Mouse (Mus musculus) kidney, embryonic 14.5 days (tissue): ENCODE data around the gene Gm10190. TPM values are rescaled to one million over a fixed set of nuclear protein-coding genes. Genes with fewer than 3 reads are reported as not detected.

Source experiments
- ATAC-seq: fragments of 200-750 bp; cut with Nextera tagmentation; 2 replicates; pipeline ENCODE4 v1.8.0; 2017; ENCODE audit warnings: moderate number of reproducible peaks, mild to moderate bottlenecking, moderate TSS enrichment, moderate library complexity; ENCODE audit not compliant: low FRiP score, low TSS enrichment
- H3K27ac ChIP-seq: fragments of 300-500 bp; sonication (generic); 2 replicates; pipeline ENCODE4 v1.5.1; 2014; ENCODE audit warnings: low read depth, mild to moderate bottlenecking, low read length, moderate library complexity, mixed read lengths
- H3K27me3 ChIP-seq: fragments of 300-500 bp; sonication (generic); 2 replicates; pipeline ENCODE4 v1.6.1; 2014; ENCODE audit warnings: mild to moderate bottlenecking, low read length; ENCODE audit not compliant: control insufficient read depth, insufficient read depth
- H3K36me3 ChIP-seq: fragments of 300-500 bp; sonication (generic); 2 replicates; pipeline ENCODE4 v1.6.1; 2014; ENCODE audit warnings: low read length, mixed read lengths; ENCODE audit not compliant: control insufficient read depth, insufficient read depth
- H3K4me1 ChIP-seq: fragments of 300-500 bp; sonication (generic); 2 replicates; pipeline ENCODE4 v1.6.1; 2014; ENCODE audit warnings: low read length, mixed read lengths; ENCODE audit not compliant: control insufficient read depth, insufficient read depth
- H3K4me2 ChIP-seq: fragments of 300-500 bp; sonication (generic); replicated peaks from 2 replicates; pipeline ENCODE4 v1.6.1; 2014; ENCODE audit warnings: low read depth, mild to moderate bottlenecking, low read length
- H3K4me3 ChIP-seq: fragments of 300-500 bp; sonication (generic); 2 replicates; pipeline ENCODE4 v1.5.1; 2014; ENCODE audit warnings: mild to moderate bottlenecking, low read length
- H3K9ac ChIP-seq: fragments of 300-500 bp; sonication (generic); 2 replicates; pipeline ENCODE4 v1.6.1; 2014; ENCODE audit warnings: low read depth, mild to moderate bottlenecking, low read length, moderate library complexity
- H3K9me3 ChIP-seq: fragments of 300-500 bp; sonication (generic); 2 replicates; pipeline ENCODE4 v1.6.1; 2016; ENCODE audit warnings: low read length; ENCODE audit not compliant: control insufficient read depth
- WGBS: fragments of 180-500 bp; shearing (Covaris S2); extraction: QIAGEN DNeasy Blood & Tissue Kit; methylation state at CpG from one replicate; pipeline ENCODE4 v1.1.7; 2014; 5-methylcytosine and 5-hydroxymethylcytosine counted together
- polyA plus RNA-seq: library from polyadenylated mRNA; unstranded; fragments of >200 nt; fragmentation: Nextera tagmentation; extraction: Ambion mirVana; gene quantifications from 2 replicates; pipeline ENCODE4 v1.2.1, GENCODE M21; 2014

The Gm10190 gene
- 1.1 and 2.1 TPM in 2 replicates for polyA plus RNA-seq

GRCm38 (mm10) chr17:80372989-80373725 lies at the start of gene Gm10190:
TSS of gene Gm10190 (minus strand) at chr17:80373541.
- Histone ChIP-seq H3K4me3 (peak within 1 kb of the TSS; percentile 35), H3K36me3 (no peaks in the 10 kb centered on the region), H3K4me1 (no peaks in the 10 kb centered on the region), H3K27me3 (no peaks in the 10 kb centered on the region), H3K4me2 (peak within 1 kb of the TSS; percentile 76), H3K27ac (peak within 1 kb of the TSS; percentile 14; the same call in 1 of the 2 replicates), H3K9me3 (no peaks in the 10 kb centered on the region), H3K9ac (peak within 1 kb of the TSS; percentile 75)
- 3% methylated on average over 95 of the region's 102 CpGs for WGBS
- peak; percentile 99 for ATAC-seq

DNA sequence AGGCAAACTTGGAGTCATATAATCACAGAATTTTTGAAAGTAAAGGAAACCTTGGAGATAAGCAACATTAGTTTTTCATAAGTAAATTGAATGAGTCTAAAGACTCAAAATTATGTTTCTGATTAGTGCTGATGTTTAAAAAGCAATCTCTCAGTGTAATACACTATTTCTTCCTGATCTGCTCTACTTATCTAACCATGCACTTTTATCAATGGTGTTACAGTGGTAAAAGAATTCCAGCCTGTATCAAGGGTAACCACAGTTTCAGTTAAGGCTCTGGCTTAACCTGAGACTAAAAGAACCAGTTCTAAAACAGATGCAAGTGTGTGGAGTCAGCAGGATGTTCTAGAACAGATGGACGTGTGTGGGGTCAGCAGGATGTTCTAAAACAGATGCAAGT lies 47.7 kb upstream of the Gm10190 start:
- H3K4me1 ChIP-seq: no peaks in the 10 kb centered on the region
- H3K4me3 ChIP-seq: no peak overlapping the region
- no peak overlapping the region for H3K4me2 ChIP-seq
- WGBS: 95% methylated on average over 1 of the region's 1 CpGs
- H3K9me3 ChIP-seq: no peaks in the 10 kb centered on the region
- H3K27ac ChIP-seq: no peak overlapping the region
- ATAC-seq: no peak
- no peak overlapping the region for H3K9ac ChIP-seq
- H3K36me3 ChIP-seq: peaks cover 54% of the 10 kb centered on the region
- no peaks in the 10 kb centered on the region for H3K27me3 ChIP-seq

DNA sequence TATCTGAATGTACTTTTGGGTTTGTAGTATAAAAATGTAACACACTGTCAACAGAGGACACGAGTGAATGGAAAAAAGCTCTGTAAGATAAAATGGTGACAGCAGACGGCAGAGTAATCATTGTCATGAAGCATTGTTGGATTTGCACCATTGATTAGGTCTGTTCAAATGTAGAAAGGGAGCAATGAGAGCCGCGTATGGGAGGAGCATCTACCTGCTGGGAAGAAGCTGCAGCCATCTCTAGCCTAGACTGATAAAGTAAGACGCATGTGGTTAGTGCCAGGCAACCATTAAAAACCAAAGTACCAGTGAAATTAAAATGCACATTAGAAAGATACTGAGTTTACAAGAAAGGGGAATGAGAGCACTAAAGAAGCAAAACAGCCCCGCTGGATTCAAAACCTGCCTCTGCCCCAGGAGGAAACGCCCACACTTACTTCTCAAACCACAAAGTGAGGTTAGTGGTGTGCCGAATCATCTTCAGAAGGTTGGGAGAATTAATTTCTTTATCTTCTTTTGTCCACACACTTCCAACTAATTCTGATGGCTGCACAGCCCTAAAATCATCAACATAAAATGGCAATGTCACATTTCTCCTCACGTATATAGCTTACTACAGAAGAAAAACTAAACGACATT lies 45.4 kb upstream of the Gm10190 start:
- Histone ChIP-seq H3K36me3 (peaks cover 68% of the 10 kb centered on the region), H3K27ac (no peak overlapping the region), H3K4me2 (no peak overlapping the region), H3K4me1 (no peaks in the 10 kb centered on the region), H3K27me3 (no peaks in the 10 kb centered on the region), H3K4me3 (no peak overlapping the region), H3K9ac (no peak overlapping the region), H3K9me3 (no peaks in the 10 kb centered on the region)
- no peak for ATAC-seq
- 89% methylated on average over 10 of the region's 10 CpGs for WGBS

DNA sequence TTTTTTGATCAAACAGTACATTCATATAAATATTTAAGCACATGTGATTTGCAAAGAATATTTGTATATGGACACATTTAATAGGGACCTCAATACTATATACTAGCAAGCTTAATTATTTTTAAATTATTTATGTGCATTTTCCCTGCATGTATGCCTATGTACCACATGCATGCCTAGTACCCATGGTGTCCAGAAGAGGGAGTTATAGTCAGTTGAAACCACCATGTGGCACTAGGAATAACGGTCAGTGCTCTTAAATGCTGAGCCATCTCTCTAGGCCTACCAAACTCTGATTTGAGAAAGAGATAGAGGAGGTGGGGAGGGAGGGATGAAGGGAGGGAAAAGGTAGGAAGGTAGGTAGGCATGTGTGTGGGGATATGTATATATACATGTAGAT lies 37.8 kb upstream of the Gm10190 start:
- H3K4me3 ChIP-seq: no peak overlapping the region
- H3K4me1 ChIP-seq: no peaks in the 10 kb centered on the region
- H3K36me3 ChIP-seq: peaks cover 76% of the 10 kb centered on the region
- no peak for ATAC-seq
- no peak overlapping the region for H3K4me2 ChIP-seq
- H3K9ac ChIP-seq: no peak overlapping the region
- H3K9me3 ChIP-seq: no peaks in the 10 kb centered on the region
- 73% methylated on average over 1 of the region's 1 CpGs for WGBS
- H3K27me3 ChIP-seq: no peaks in the 10 kb centered on the region
- no peak overlapping the region for H3K27ac ChIP-seq

GRCm38 (mm10) chr17:80398243-80398642 lies 24.9 kb upstream of the Gm10190 start:
- no peaks in the 10 kb centered on the region for H3K27me3 ChIP-seq
- no peak overlapping the region for H3K4me2 ChIP-seq
- no peak for ATAC-seq
- no peak overlapping the region for H3K9ac ChIP-seq
- no peaks in the 10 kb centered on the region for H3K4me1 ChIP-seq
- H3K27ac ChIP-seq: no peak overlapping the region
- H3K9me3 ChIP-seq: no peaks in the 10 kb centered on the region
- 93% methylated on average over 7 of the region's 7 CpGs for WGBS
- peaks cover 36% of the 10 kb centered on the region; the same call in 1 of the 2 replicates for H3K36me3 ChIP-seq
- no peak overlapping the region for H3K4me3 ChIP-seq

DNA sequence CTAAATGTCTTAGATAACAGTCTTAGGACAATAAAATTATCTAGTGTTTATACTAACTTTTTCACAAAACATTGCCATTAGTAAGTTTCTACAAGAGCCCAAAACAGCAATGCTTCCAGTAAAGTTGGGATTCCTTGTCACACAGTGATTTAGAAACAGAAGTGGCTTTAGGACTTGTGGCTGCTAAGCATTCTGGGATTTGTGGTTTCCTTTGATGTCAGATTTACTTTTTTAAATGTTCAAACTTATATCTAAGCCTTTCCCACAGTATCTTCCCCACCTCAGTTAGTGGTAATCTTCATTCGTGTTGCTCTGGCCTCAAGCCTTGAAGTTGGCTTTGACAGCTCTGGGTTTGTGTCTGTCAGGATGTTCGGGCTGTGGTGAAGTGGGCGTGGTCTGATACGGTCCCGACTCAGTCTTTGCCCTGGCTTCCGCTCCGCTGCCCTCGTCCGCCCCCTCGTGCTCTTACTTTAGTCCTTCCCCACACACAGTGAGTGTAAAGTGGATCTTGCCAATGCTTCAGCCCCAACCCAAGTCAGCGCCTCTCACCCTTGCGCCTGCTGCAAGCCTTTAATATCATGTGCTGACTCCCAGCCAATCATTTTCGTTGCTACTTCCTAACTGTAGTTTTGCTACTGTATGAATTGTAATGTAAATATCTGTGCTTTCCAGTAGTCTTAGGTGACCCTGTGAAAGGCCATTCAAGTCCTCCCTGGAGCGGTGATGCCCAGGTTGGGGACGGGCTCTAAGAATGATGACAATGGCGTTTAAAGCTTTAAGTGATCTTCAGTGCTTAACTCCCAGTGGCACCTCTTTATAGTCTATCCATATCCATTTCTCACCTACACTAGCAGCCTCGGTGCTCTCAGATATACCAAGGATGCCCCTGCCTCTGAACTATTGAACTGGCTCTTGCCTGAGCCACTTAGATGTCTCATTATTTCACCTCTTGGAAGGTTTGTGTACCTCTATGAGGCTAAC lies 18.4 kb upstream of the Gm10190 start:
- Histone ChIP-seq H3K36me3 (no peaks in the 10 kb centered on the region), H3K9ac (no peak overlapping the region), H3K4me1 (no peaks in the 10 kb centered on the region), H3K27me3 (no peaks in the 10 kb centered on the region), H3K9me3 (no peaks in the 10 kb centered on the region), H3K27ac (no peak overlapping the region), H3K4me2 (peak overlapping the region; percentile 68), H3K4me3 (peak overlapping the region; percentile 45)
- ATAC-seq: peak; percentile 95
- WGBS: 10% methylated on average over 17 of the region's 17 CpGs

- no peak overlapping the region for H3K27ac ChIP-seq
- H3K4me2 ChIP-seq: no peak overlapping the region
- 70% methylated on average over 10 of the region's 10 CpGs for WGBS
- H3K36me3 ChIP-seq: no peaks in the 10 kb centered on the region
- no peak overlapping the region for H3K9ac ChIP-seq
- H3K27me3 ChIP-seq: no peaks in the 10 kb centered on the region
- H3K4me3 ChIP-seq: no peak overlapping the region
- H3K9me3 ChIP-seq: no peaks in the 10 kb centered on the region
- ATAC-seq: no peak
- no peaks in the 10 kb centered on the region for H3K4me1 ChIP-seq
These were observed 16.7 kb upstream of the Gm10190 start for GRCm38 (mm10) chr17:80390024-80390423.

DNA sequence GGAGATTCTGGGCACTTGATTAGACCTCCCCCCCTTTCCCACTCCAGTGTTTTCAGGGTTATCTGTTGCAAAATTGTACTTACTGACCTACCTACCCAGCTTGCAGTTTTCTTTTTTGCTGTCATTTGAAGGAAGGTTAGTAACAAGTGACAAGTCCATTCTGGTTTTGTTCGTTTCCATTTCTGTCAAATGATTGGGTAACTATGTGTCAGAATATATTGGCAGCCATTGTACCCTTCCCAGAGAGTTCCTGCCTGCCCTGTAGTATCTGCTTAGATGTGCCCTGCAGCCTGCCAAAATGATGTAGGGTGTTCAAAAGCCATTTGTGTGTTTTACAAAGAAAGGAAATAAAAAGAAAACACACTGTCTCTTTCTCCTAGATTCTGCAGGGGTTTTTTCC lies 12.3 kb upstream of the Gm10190 start:
- Histone ChIP-seq H3K36me3 (no peaks in the 10 kb centered on the region), H3K9me3 (no peaks in the 10 kb centered on the region), H3K27ac (no peak overlapping the region), H3K4me1 (no peaks in the 10 kb centered on the region), H3K4me2 (no peak overlapping the region), H3K9ac (no peak overlapping the region), H3K4me3 (no peak overlapping the region), H3K27me3 (no peaks in the 10 kb centered on the region)
- WGBS: 77% methylated on average over 1 of the region's 1 CpGs
- no peak for ATAC-seq
